Mouse (Mus musculus): ENCODE data around the gene Elob.
A peak's percentile ranks its signal among the peaks of the same experiment; 100 is the strongest.

The Elob gene

DNA sequence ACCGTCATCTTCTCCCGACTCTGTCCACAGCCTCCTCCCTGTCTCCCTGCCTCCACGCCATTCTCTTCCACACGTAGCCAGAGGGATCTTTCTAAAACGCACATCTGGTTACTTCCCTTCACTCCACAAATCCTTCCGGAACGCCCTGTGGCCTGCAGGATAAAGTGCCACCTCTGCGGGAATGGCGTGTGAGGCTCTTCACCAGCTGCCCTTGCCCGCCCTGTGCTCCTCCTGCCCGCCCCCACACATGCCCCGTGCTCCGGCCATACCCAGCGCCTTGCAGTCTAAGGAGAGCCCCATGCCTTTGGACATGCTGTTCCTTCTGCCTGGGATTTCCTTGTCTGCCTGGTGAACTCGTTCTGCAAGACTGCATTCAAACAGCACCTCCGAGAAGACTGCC, 5.9 kb downstream of the Elob start:
- no peak for DNase-seq

GRCm38 (mm10) chr17:23822094-23822493, 6.8 kb downstream of the Elob start:
- no peak for DNase-seq

DNA sequence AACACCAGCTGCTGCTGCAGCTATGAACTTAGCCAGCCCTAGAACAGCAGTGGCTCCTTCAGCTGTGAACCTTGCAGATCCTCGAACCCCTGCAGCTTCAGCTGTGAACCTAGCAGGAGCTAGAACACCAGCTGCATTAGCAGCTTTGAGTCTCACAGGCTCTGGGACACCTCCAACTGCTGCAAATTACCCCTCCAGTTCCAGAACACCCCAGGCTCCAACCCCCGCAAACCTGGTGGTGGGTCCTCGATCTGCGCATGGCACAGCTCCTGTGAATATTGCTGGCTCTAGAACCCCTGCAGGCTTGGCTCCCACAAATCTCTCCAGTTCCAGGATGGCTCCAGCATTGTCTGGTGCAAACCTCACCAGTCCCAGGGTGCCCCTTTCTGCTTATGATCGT, 8.2 kb downstream of the Elob start:
- no peak for DNase-seq

DNA sequence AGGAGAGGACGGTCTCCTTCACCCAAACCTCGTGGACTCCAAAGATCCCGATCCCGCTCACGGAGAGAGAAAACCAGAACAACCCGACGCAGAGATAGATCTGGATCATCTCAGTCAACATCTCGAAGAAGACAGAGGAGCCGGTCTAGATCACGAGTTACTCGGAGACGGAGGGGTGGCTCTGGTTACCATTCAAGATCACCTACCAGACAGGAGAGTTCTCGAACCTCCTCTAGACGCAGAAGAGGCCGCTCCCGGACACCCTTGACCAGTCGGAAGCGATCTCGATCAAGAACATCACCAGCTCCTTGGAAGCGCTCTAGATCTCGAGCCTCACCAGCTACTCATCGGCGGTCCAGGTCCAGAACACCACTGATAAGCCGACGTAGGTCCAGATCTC, 9.7 kb downstream of the Elob start:
- DNase-seq, result no peak

DNA sequence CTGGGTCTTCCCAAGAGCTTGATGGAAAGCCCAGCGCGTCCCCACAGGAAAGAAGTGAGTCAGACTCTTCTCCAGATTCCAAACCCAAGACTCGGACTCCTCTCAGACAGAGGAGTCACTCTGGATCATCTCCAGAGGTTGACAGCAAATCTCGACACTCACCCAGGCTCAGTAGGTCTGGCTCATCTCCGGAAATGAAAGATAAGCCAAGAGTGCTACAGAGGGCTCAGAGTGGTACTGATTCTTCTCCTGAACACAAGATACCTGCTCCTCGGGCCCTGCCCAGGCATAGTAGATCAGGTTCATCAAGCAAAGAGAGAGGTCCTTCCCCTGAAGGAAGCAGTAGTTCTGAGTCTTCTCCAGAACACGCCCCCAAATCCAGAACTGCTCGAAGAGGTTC, 10.4 kb downstream of the Elob start:
- DNase-seq, result no peak

DNA sequence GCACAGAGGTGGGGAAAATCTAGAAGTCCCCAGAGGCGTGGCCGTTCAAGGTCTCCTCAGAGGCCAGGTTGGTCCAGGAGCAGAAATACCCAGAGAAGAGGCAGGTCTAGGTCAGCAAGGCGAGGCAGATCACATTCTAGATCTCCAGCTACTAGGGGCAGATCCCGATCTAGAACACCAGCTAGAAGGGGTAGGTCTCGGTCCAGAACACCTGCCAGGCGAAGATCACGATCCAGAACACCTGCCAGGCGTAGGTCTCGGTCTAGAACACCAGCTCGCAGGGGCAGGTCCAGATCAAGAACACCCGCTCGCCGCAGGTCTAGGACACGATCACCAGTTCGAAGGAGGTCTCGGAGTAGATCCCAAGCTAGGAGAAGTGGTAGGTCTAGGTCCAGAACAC, 13.3 kb downstream of the Elob start:
- DNase-seq, result no peak

DNA sequence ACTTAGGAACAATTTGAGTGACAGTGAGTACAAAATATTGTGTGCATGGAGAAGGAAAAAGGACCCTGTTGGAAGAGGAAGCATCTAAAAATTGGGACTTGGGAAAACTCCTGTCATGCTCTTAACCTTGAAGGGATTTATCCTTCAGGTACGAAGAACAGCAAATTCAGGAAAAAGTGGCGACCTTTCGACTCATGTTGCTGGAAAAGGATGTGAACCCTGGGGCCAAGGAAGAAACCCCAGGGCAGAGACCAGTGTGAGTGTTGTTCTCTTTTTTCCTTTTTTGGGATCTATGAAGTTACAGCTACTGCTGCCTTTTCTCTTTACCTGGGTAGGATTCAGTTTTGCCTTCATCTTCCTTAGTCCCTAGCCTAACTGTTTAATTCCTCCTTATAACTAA, 21.0 kb downstream of the Elob start:
- no peak for DNase-seq

DNA sequence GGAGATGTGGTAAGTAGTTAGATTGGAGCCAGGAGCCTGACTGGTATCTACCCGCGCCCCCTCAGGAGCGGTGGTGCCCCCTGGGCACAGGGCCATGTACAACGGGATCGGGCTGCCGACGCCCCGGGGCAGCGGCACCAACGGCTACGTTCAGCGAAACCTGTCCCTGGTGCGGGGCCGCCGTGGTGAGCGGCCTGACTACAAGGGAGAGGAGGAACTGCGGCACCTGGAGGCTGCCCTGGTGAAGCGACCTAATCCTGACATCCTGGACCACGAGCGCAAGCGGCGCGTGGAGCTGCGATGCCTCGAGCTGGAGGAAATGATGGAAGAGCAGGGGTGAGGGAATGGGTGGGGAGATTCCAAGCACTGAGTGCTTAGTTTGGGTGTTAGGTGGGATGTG, 22.1 kb downstream of the Elob start:
- no peak for DNase-seq

DNA sequence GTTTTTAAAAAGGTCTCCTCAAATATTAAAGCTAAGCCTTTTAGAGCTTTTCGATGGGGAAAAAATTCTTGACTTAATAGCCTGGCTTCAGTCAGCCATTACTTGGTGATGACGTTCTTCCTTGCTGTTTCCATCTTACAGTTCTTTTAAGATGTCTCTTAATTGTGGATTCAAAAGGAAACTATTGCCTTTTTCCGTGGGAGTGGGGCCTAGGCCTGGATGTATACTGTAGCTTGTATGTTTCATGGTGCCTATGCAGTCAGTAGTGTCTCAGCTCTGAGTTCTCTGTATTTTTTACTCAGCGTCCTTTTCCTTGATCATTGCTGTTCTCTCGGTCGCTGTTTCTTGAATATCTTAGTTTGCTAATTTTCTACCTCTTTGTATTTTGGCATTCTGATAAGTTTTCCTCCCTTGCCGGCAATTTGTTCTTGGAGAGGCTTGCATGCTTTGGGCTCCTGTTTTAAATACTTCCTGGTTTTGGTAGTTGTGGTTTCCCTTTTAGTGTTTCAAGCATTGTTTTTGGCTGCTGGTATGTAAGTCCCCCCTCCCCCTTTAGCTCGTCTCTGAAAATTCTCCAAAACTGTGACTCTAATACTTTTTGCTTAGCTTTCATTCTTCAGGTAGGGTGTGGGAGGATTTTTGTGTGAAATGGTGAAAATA, 24.4 kb downstream of the Elob start:
- DNase-seq, result no peak

- peak; percentile 90 for DNase-seq
Observed at GRCm38 (mm10) chr17:23803366-23804041, 25.4 kb downstream of the Elob start.

DNA sequence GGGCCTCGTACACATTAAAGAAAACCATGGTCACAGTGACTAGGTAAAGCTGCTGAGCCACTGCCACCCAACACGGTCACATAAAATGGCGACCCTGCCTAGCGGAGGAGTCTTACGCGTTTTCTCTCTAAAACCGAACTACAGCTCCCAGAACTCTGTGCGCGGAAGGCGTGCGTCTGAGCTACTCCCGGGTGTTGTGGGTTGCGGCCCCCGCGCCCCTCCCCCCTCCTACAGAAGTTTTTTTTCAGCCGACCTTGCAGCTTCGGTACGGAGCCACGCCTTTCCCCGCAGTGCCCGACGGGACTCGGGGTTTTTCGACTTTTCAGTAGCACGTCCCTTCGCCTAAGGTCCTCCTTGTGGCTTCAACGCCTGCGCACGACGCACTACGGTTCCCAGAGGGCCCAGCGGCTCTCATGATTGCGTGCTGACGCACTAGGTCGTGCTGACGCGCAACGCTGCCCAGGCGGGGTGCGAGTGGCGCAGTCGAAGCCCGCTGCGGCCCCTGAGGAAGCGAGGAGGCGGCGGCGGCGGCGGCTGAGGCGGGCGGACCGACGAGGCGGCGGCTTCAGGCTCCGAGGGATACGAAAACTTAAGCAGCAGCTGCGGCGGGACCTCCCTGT, 26.1 kb downstream of the Elob start:
- peak; percentile 97 for DNase-seq

- no peak for DNase-seq
Observed at GRCm38 (mm10) chr17:23801627-23802026, 27.3 kb downstream of the Elob start.

DNA sequence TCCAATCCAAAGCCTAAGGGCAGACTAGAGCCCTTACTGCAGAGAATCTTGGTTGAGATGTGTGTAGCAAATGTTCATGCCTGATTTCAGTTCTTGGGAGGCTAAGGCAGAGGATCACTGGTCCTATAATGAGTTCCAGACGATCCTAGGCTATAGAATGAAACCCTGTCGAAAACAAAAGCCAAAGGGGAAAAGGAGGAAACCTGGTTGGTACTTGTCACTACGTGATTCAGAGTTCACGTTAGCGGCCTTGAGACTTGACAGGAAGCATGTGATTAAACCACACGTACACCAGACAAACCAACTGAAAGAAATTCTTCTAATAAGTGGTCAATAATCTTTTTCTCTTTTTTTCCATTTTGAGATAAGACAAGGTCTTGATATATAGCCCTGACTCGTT, 31.6 kb downstream of the Elob start:
- no peak for DNase-seq

DNA sequence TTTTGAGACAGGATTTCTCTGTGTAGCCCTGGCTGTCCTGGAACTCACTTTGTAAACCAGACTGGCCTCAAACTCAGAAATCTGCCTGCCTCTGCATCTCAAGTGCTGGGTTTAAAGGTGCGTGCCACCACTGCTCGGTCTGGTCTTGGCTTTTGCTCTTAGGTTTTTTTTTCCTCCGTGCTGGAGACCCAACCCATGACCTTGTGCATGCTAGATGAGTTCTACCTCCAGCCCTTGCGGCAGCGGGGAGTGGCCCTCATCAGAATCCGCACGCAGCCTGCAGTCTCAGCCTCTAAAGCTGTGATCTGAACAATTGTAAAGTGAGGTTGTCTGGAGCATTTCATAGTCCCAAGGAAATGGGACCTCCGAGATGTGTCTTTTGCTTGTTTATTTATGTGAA, 33.6 kb downstream of the Elob start:
- no peak for DNase-seq

DNA sequence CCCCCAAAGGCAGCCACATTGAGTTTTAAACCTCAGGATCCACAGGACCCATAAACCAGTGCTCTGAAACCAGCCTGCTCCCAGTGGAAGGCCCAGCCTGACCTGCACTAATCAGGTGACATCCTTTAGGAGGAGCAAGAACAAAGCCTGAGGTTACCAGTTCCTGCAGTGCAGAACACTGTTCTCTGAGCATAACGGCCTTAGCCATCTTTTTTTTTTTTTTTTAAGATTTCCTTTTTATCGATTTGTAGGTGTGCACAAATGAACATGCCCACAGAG, 37.9 kb downstream of the Elob start:
- DNase-seq, result no peak

DNA sequence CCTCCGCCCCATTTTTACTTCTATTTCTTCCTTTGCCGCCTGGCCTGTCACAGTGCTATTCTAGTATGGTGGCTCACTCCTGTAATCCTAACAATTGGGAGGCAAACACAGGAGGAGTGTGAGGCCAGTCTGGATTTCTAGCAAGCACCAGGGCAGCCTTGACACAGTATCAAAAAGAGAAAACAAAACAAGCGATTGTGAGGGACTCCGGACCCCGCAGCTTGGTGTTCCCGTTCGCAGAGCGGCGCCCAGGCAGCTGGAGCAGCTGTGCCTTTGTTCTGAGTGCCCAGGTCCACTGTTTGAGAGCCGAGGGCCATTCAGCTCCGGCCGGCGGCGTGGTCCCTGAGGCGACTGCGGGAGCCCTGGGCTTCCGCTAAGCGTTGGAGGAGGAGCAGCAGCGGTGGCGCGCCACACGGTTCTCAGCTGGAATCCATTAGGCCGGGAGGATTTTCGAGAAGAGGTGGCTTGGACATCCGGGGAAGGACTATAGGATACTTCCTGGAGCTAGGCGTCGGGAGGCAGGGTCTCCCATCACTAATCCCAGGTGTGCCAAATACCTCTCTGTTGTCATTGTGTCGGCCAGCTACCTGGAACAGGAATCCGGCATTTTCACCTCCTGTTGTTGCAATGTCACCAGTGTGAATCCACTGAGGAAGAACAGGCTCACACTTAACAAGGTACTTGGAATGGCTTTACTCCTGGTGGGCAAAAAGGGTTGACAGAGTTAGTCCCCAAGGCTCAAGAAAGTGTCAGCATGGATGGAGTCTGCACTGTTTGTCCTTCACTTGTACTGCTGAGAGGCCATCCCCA, 38.5 kb downstream of the Elob start, which contains the start of gene Srrm2:
Srrm2 (plus strand) TSS at position 264 of the 810 bp plus-strand sequence.
- DNase-seq, result peak; percentile 65

DNA sequence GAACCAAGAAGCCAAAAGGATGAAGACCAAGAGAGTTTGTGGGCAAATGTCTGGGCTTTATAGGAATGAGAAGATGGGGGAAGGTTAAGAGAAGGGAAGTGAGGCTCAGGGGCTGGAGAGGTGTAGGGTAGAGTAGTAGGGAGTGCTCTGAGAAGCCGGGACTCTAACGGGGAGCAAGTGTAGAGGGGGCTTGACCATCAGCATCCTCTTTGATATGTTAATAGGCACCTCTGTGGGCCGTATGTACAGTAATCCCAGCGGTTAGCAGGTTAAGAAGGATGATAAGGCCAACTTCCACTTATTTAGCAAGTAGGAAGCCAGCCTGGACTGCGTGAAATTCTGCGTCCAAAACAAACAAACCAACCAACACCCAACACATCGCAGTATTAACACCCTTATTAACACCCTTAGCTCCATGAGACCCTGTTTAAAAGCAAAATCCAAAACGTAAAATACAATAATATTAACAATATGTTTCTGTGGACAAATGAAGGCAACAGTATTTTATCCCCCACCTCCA, 39.1 kb downstream of the Elob start:
- DNase-seq, result no peak

GRCm38 (mm10) chr17:23788973-23789372, 40.0 kb downstream of the Elob start:
- no peak for DNase-seq

DNA sequence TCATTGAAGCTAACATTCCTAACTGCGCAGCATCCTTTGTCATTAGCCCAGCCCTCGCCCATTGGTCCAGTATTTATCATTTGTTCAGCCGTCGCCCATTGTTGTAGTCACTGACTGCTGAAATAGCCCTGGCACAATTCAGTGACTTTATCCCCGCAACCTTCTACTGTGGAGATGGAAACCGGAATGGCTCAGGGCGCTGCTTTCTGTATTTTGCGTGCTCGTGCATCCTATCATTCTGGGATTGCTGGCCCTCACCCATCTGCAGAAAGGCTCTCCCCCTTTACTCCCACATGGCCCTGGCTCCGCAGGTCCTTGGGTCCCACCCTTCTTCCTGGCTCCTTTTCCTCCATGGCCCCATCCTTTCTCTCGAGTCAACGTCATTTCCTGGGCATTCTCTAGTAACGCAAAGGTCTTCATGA, 42.4 kb downstream of the Elob start:
- DNase-seq, result peak; percentile 36

GRCm38 (mm10) chr17:23785561-23786471, 43.1 kb downstream of the Elob start, which contains the start of gene Flywch2:
TSS of gene Flywch2 (minus strand) at chr17:23786081.
- peak; percentile 84 for DNase-seq

- DNase-seq, result no peak
Observed at GRCm38 (mm10) chr17:23783352-23783751, 45.6 kb downstream of the Elob start.

DNA sequence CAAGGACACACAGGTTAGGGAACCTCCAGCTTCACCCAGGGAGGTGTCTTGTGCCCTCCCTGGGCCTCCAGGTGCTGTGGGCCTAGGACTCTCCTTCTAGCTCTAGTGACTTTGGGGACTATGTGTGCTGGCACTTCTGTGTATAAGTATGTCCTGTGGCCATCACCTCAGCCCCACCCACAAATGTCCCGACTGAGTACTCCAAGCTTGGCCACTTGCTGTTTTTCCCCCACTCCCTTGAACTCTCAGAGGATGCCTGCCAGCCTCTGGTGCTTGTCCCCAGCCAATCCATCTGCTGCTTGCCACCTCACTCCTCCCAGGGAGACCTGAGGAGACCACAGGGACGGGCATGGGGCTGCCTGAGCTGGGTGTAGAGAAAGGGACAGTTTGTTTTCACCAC, 50.5 kb downstream of the Elob start:
- no peak for DNase-seq

Data from right cerebral cortex, postnatal 4 days (tissue).